Mouse (Mus musculus): ENCODE measurements around the gene Uba6. TPM values are rescaled to one million over a fixed set of nuclear protein-coding genes. Genes with fewer than 3 reads are reported as not detected.
A peak's percentile ranks its signal among the peaks of the same experiment; 100 is the strongest.

Gene Uba6
- polyA plus RNA-seq, 1 experiment from 2014 or later = 12.0 TPM

- H3K36me3 ChIP-seq = no peaks in the 10 kb centered on the region
- H3K9ac ChIP-seq (replicated peaks) = no peak within 1 kb of the TSS
- peaks cover 5% of the 10 kb centered on the region; the same call in 1 of the 2 replicates for H3K4me1 ChIP-seq
- H3K4me3 ChIP-seq (replicated peaks) = no peak within 1 kb of the TSS
- no peak within 1 kb of the TSS for H3K4me2 ChIP-seq
- no peaks in the 10 kb centered on the region for H3K9me3 ChIP-seq (replicated peaks)
- no peak for ATAC-seq (ENCODE audit: low FRiP score)
- 84% methylated on average over 7 of the region's 7 CpGs for WGBS
- no peaks in the 10 kb centered on the region for H3K27me3 ChIP-seq (replicated peaks)
- H3K27ac ChIP-seq (replicated peaks) = no peak within 1 kb of the TSS
Observed at GRCm38 (mm10) chr5:86071538-86071937, 101.1 kb downstream of the Uba6 start, which contains the start of gene Stap1. Gene Stap1 (plus strand): TSS chr5:86071746.

GRCm38 (mm10) chr5:86069121-86069520, 103.5 kb downstream of the Uba6 start:
- Histone ChIP-seq H3K9ac (replicated peaks) (no peak overlapping the region), H3K36me3 (no peaks in the 10 kb centered on the region), H3K9me3 (replicated peaks) (no peaks in the 10 kb centered on the region), H3K4me3 (replicated peaks) (no peak overlapping the region), H3K27me3 (replicated peaks) (no peaks in the 10 kb centered on the region), H3K27ac (replicated peaks) (no peak overlapping the region), H3K4me1 (peaks cover 15% of the 10 kb centered on the region), H3K4me2 (no peak overlapping the region)
- WGBS = 88% methylated on average over 6 of the region's 6 CpGs
- ATAC-seq (ENCODE audit: low FRiP score) = no peak

GRCm38 (mm10) chr5:86068451-86068850, 104.2 kb downstream of the Uba6 start:
- Histone ChIP-seq H3K36me3 (no peaks in the 10 kb centered on the region), H3K27me3 (replicated peaks) (no peaks in the 10 kb centered on the region), H3K4me2 (no peak overlapping the region), H3K9me3 (replicated peaks) (no peaks in the 10 kb centered on the region), H3K4me3 (replicated peaks) (no peak overlapping the region), H3K4me1 (peaks cover 21% of the 10 kb centered on the region), H3K27ac (replicated peaks) (no peak overlapping the region), H3K9ac (replicated peaks) (no peak overlapping the region)
- WGBS = 85% methylated on average over 3 of the region's 3 CpGs
- ATAC-seq (ENCODE audit: low FRiP score) = no peak

- Histone ChIP-seq H3K27ac (replicated peaks) (peak overlapping the region; percentile 93), H3K27me3 (replicated peaks) (no peaks in the 10 kb centered on the region), H3K4me2 (peak overlapping the region; percentile 81), H3K4me3 (replicated peaks) (peak overlapping the region; percentile 84), H3K4me1 (peaks cover 24% of the 10 kb centered on the region), H3K36me3 (no peaks in the 10 kb centered on the region), H3K9ac (replicated peaks) (0 out of 2 replicates have a peak overlapping the region, but pooled peaks have one; percentile 41), H3K9me3 (replicated peaks) (no peaks in the 10 kb centered on the region)
- under 1% methylated on average over 17 of the region's 17 CpGs for WGBS
- ATAC-seq (ENCODE audit: low FRiP score) = peak; percentile 45; the same call in 1 of the 2 replicates
Observed at GRCm38 (mm10) chr5:86066551-86066929, 106.1 kb downstream of the Uba6 start.

- Histone ChIP-seq H3K9me3 (replicated peaks) (no peaks in the 10 kb centered on the region), H3K9ac (replicated peaks) (peak overlapping the region; percentile 41; the same call in 1 of the 2 replicates), H3K4me2 (peak overlapping the region; percentile 81), H3K27me3 (replicated peaks) (no peaks in the 10 kb centered on the region), H3K4me3 (replicated peaks) (peak overlapping the region; percentile 84), H3K36me3 (no peaks in the 10 kb centered on the region), H3K4me1 (peaks cover 24% of the 10 kb centered on the region), H3K27ac (replicated peaks) (peak overlapping the region; percentile 93)
- WGBS = 1% methylated on average over 17 of the region's 17 CpGs
- peak; percentile 47 for ATAC-seq (ENCODE audit: low FRiP score)
Observed at GRCm38 (mm10) chr5:86065876-86066550, 106.6 kb downstream of the Uba6 start.

GRCm38 (mm10) chr5:86065101-86065875, 107.3 kb downstream of the Uba6 start, which contains the start of gene Cenpc1:
Gene Cenpc1 (minus strand): TSS chr5:86065583.
- Histone ChIP-seq H3K27ac (replicated peaks) (peak within 1 kb of the TSS; percentile 93), H3K27me3 (replicated peaks) (no peaks in the 10 kb centered on the region), H3K4me2 (peak within 1 kb of the TSS; percentile 81), H3K36me3 (no peaks in the 10 kb centered on the region), H3K4me1 (peaks cover 24% of the 10 kb centered on the region), H3K4me3 (replicated peaks) (peak within 1 kb of the TSS; percentile 84), H3K9me3 (replicated peaks) (no peaks in the 10 kb centered on the region), H3K9ac (replicated peaks) (peak within 1 kb of the TSS; percentile 77)
- under 1% methylated on average over 60 of the region's 60 CpGs for WGBS
- ATAC-seq (ENCODE audit: low FRiP score) = peak; percentile 96

- WGBS = 97% methylated on average over 1 of the region's 1 CpGs
- peak overlapping the region; percentile 81 for H3K4me2 ChIP-seq
- H3K9ac ChIP-seq (replicated peaks) = no peak overlapping the region
- ATAC-seq (ENCODE audit: low FRiP score) = no peak
- no peak overlapping the region for H3K27ac ChIP-seq (replicated peaks)
- H3K36me3 ChIP-seq = no peaks in the 10 kb centered on the region
- H3K9me3 ChIP-seq (replicated peaks) = no peaks in the 10 kb centered on the region
- peaks cover 24% of the 10 kb centered on the region for H3K4me1 ChIP-seq
- no peaks in the 10 kb centered on the region for H3K27me3 ChIP-seq (replicated peaks)
- H3K4me3 ChIP-seq (replicated peaks) = no peak overlapping the region
Observed at GRCm38 (mm10) chr5:86063501-86063900, 109.1 kb downstream of the Uba6 start.

Other genes starting within 250 kb of the Uba6 start
- 33.8 and 34.1 TPM in 2 replicates for gene Cenpc1, start 107.2 kb downstream of the Uba6 start, polyA plus RNA-seq (2015; fragmentation: Nextera tagmentation; extraction: Ambion mirVana)
- 0.61 and 4.9 TPM in 2 replicates for gene Stap1, start 101.1 kb downstream of the Uba6 start, polyA plus RNA-seq (2015; fragmentation: Nextera tagmentation; extraction: Ambion mirVana)
- not detected in 2 replicates for gene Gnrhr, start 25.1 kb upstream of the Uba6 start, polyA plus RNA-seq (2015; fragmentation: Nextera tagmentation; extraction: Ambion mirVana)
- gene Tmprss11c, start 116.5 kb upstream of the Uba6 start, polyA plus RNA-seq (2015; fragmentation: Nextera tagmentation; extraction: Ambion mirVana) = not detected in 2 replicates
- 0.10 and 0.13 TPM in 2 replicates for gene Tmprss11d, start 200.6 kb upstream of the Uba6 start, polyA plus RNA-seq (2015; fragmentation: Nextera tagmentation; extraction: Ambion mirVana)